Mouse (Mus musculus) forebrain, embryonic 10.5 days (tissue): ENCODE results near the gene 2510009E07Rik. TPM values are rescaled to one million over a fixed set of nuclear protein-coding genes. Genes with fewer than 3 reads are reported as not detected.

Experiments
- DNase-seq: peaks from one replicate; pipeline ENCODE4 v3.0.0-alpha.2; 2017; ENCODE audit warnings: low spot score; ENCODE audit errors: extremely low spot score
- H3K27ac ChIP-seq: fragments of 300-500 bp; sonication (generic); 2 replicates; pipeline ENCODE4 v1.5.1; 2016; ENCODE audit warnings: mild to moderate bottlenecking
- H3K27me3 ChIP-seq: fragments of 300-500 bp; sonication (generic); 2 replicates; pipeline ENCODE4 v1.6.1; 2016; ENCODE audit warnings: mild to moderate bottlenecking; ENCODE audit not compliant: poor library complexity, severe bottlenecking
- H3K36me3 ChIP-seq: fragments of 300-500 bp; sonication (generic); replicated peaks from 2 replicates; pipeline ENCODE4 v1.6.1; 2016; ENCODE audit warnings: mild to moderate bottlenecking, moderate library complexity
- H3K4me1 ChIP-seq: fragments of 300-500 bp; sonication (generic); 2 replicates; pipeline ENCODE4 v1.6.1; 2016
- H3K4me3 ChIP-seq: fragments of 300-500 bp; sonication (generic); 2 replicates; pipeline ENCODE4 v1.5.1; 2016; ENCODE audit warnings: mild to moderate bottlenecking, moderate library complexity
- H3K9me3 ChIP-seq: fragments of 300-500 bp; sonication (generic); 2 replicates; pipeline ENCODE4 v1.6.1; 2016; ENCODE audit warnings: mild to moderate bottlenecking, moderate library complexity
- WGBS: fragments of 180-500 bp; shearing (Covaris S2); methylation state at CpG from one replicate; pipeline ENCODE4 v1.1.7; 2016; 5-methylcytosine and 5-hydroxymethylcytosine counted together
- polyA plus RNA-seq: library from polyadenylated mRNA; unstranded; fragments of >200 nt; fragmentation: Nextera tagmentation; extraction: Ambion mirVana; gene quantifications from 2 replicates; pipeline ENCODE4 v1.2.1, GENCODE M21; 2016

The 2510009E07Rik gene
- polyA plus RNA-seq, 1 experiment from 2014 or later: 31.9 TPM

GRCm38 (mm10) chr16:21665423-21665986, 29.0 kb downstream of the 2510009E07Rik start:
- H3K27me3 ChIP-seq: peaks cover 19% of the 10 kb centered on the region; the same call in 1 of the 2 replicates
- peaks cover 13% of the 10 kb centered on the region; the same call in 1 of the 2 replicates for H3K9me3 ChIP-seq
- peaks cover 50% of the 10 kb centered on the region for H3K4me1 ChIP-seq
- WGBS: 7% methylated on average over 4 of the region's 4 CpGs
- peak overlapping the region; percentile 32; the same call in 1 of the 2 replicates for H3K4me3 ChIP-seq
- peaks cover 17% of the 10 kb centered on the region for H3K36me3 ChIP-seq
- DNase-seq: no peak
- peak overlapping the region; percentile 77 for H3K27ac ChIP-seq

- peak overlapping the region; percentile 32; the same call in 1 of the 2 replicates for H3K4me3 ChIP-seq
- H3K27ac ChIP-seq: peak overlapping the region; percentile 77
- peaks cover 19% of the 10 kb centered on the region; the same call in 1 of the 2 replicates for H3K27me3 ChIP-seq
- H3K9me3 ChIP-seq: peaks cover 13% of the 10 kb centered on the region; the same call in 1 of the 2 replicates
- peak; percentile 65 for DNase-seq
- peaks cover 57% of the 10 kb centered on the region for H3K4me1 ChIP-seq
- WGBS: 3% methylated on average over 18 of the region's 18 CpGs
- peaks cover 17% of the 10 kb centered on the region for H3K36me3 ChIP-seq
Observed at GRCm38 (mm10) chr16:21664633-21665363, 29.7 kb downstream of the 2510009E07Rik start.

- no peak for DNase-seq
- Histone ChIP-seq H3K27me3 (no peaks in the 10 kb centered on the region), H3K36me3 (peaks cover 43% of the 10 kb centered on the region), H3K9me3 (peaks cover 5% of the 10 kb centered on the region; the same call in 1 of the 2 replicates), H3K27ac (peak overlapping the region; percentile 60; the same call in 1 of the 2 replicates), H3K4me1 (peaks cover 33% of the 10 kb centered on the region), H3K4me3 (no peak overlapping the region)
- 95% methylated on average over 9 of the region's 9 CpGs for WGBS
Observed at GRCm38 (mm10) chr16:21655961-21656360, 38.5 kb downstream of the 2510009E07Rik start.

- WGBS: 45% methylated on average over 6 of the region's 6 CpGs
- Histone ChIP-seq H3K9me3 (peaks cover 5% of the 10 kb centered on the region; the same call in 1 of the 2 replicates), H3K36me3 (peaks cover 42% of the 10 kb centered on the region), H3K4me3 (no peak overlapping the region), H3K4me1 (peaks cover 26% of the 10 kb centered on the region), H3K27ac (peak overlapping the region; percentile 60; the same call in 1 of the 2 replicates), H3K27me3 (no peaks in the 10 kb centered on the region)
- no peak for DNase-seq
Observed at GRCm38 (mm10) chr16:21655291-21655690, 39.2 kb downstream of the 2510009E07Rik start.

- no peak overlapping the region for H3K4me3 ChIP-seq
- 77% methylated on average over 5 of the region's 5 CpGs for WGBS
- H3K36me3 ChIP-seq: peaks cover 39% of the 10 kb centered on the region
- no peak for DNase-seq
- peaks cover 3% of the 10 kb centered on the region; the same call in 1 of the 2 replicates for H3K9me3 ChIP-seq
- H3K27ac ChIP-seq: peak overlapping the region; percentile 36; the same call in 1 of the 2 replicates
- peaks cover 21% of the 10 kb centered on the region for H3K4me1 ChIP-seq
- no peaks in the 10 kb centered on the region for H3K27me3 ChIP-seq
Observed at GRCm38 (mm10) chr16:21654384-21654783, 40.1 kb downstream of the 2510009E07Rik start.

- H3K4me1 ChIP-seq: peaks cover 21% of the 10 kb centered on the region
- no peaks in the 10 kb centered on the region for H3K27me3 ChIP-seq
- 83% methylated on average over 15 of the region's 15 CpGs for WGBS
- peaks cover 35% of the 10 kb centered on the region for H3K36me3 ChIP-seq
- no peaks in the 10 kb centered on the region for H3K9me3 ChIP-seq
- H3K4me3 ChIP-seq: no peak overlapping the region
- no peak overlapping the region for H3K27ac ChIP-seq
- DNase-seq: no peak
Observed at GRCm38 (mm10) chr16:21653151-21653550, 41.3 kb downstream of the 2510009E07Rik start.

GRCm38 (mm10) chr16:21651161-21651560, 43.3 kb downstream of the 2510009E07Rik start:
- Histone ChIP-seq H3K4me3 (no peak overlapping the region), H3K4me1 (peaks cover 21% of the 10 kb centered on the region), H3K27me3 (no peaks in the 10 kb centered on the region), H3K36me3 (peaks cover 26% of the 10 kb centered on the region), H3K27ac (peak overlapping the region; percentile 0; the same call in 1 of the 2 replicates), H3K9me3 (no peaks in the 10 kb centered on the region)
- WGBS: 81% methylated on average over 4 of the region's 4 CpGs
- no peak for DNase-seq

- Histone ChIP-seq H3K9me3 (no peaks in the 10 kb centered on the region), H3K36me3 (peaks cover 26% of the 10 kb centered on the region), H3K27me3 (no peaks in the 10 kb centered on the region), H3K4me1 (peaks cover 14% of the 10 kb centered on the region), H3K4me3 (no peak overlapping the region), H3K27ac (no peak overlapping the region)
- DNase-seq: no peak
- WGBS: 91% methylated on average over 3 of the region's 3 CpGs
Observed at GRCm38 (mm10) chr16:21650289-21650688, 44.2 kb downstream of the 2510009E07Rik start.

GRCm38 (mm10) chr16:21648800-21649199, 45.7 kb downstream of the 2510009E07Rik start:
- Histone ChIP-seq H3K9me3 (no peaks in the 10 kb centered on the region), H3K27ac (no peak overlapping the region), H3K36me3 (peaks cover 29% of the 10 kb centered on the region), H3K27me3 (no peaks in the 10 kb centered on the region), H3K4me1 (peaks cover 8% of the 10 kb centered on the region), H3K4me3 (no peak overlapping the region)
- WGBS: 89% methylated on average over 4 of the region's 4 CpGs
- DNase-seq: no peak

- H3K27me3 ChIP-seq: no peaks in the 10 kb centered on the region
Observed at GRCm38 (mm10) chr16:21646496-21646895, 48.0 kb downstream of the 2510009E07Rik start.

GRCm38 (mm10) chr16:21645915-21646314, 48.5 kb downstream of the 2510009E07Rik start:
- no peak for DNase-seq

More at GRCm38 (mm10) chr16:21646496-21646895, 48.0 kb downstream of the 2510009E07Rik start:
- H3K4me1 ChIP-seq: peaks cover 11% of the 10 kb centered on the region
- H3K27ac ChIP-seq: no peak overlapping the region
- no peak for DNase-seq
- WGBS: 86% methylated on average over 3 of the region's 3 CpGs
- H3K9me3 ChIP-seq: no peaks in the 10 kb centered on the region
- H3K4me3 ChIP-seq: no peak overlapping the region
- peaks cover 22% of the 10 kb centered on the region for H3K36me3 ChIP-seq

GRCm38 (mm10) chr16:21644574-21644973, 49.9 kb downstream of the 2510009E07Rik start:
- no peak for DNase-seq
- 83% methylated on average over 3 of the region's 3 CpGs for WGBS
- Histone ChIP-seq H3K4me3 (no peak overlapping the region), H3K36me3 (peaks cover 18% of the 10 kb centered on the region), H3K9me3 (no peaks in the 10 kb centered on the region), H3K27ac (peak overlapping the region; percentile 72), H3K27me3 (no peaks in the 10 kb centered on the region), H3K4me1 (peaks cover 11% of the 10 kb centered on the region)

More at GRCm38 (mm10) chr16:21645915-21646314, 48.5 kb downstream of the 2510009E07Rik start:
- no peaks in the 10 kb centered on the region for H3K9me3 ChIP-seq
- no peak overlapping the region for H3K4me3 ChIP-seq
- H3K27ac ChIP-seq: no peak overlapping the region
- H3K4me1 ChIP-seq: peaks cover 11% of the 10 kb centered on the region
- WGBS: 89% methylated on average over 3 of the region's 3 CpGs
- no peaks in the 10 kb centered on the region for H3K27me3 ChIP-seq
- peaks cover 18% of the 10 kb centered on the region for H3K36me3 ChIP-seq
